Mouse (Mus musculus) lung, embryonic 14.5 days (tissue): ENCODE results near the gene Clpsl2. TPM values are rescaled to one million over a fixed set of nuclear protein-coding genes. Genes with fewer than 3 reads are reported as not detected.
A peak's percentile ranks its signal among the peaks of the same experiment; 100 is the strongest.

ENCODE experiments used
- ATAC-seq: fragments of 200-750 bp; cut with Nextera tagmentation; 2 replicates; pipeline ENCODE4 v1.8.0; 2017; ENCODE audit warnings: mild to moderate bottlenecking, moderate TSS enrichment, moderate library complexity; ENCODE audit not compliant: insufficient read depth
- DNase-seq: peaks from one replicate; pipeline ENCODE4 v3.0.0-alpha.2; 2015
- H3K27ac ChIP-seq: fragments of 300-500 bp; sonication (generic); 2 replicates; pipeline ENCODE4 v1.5.1; 2014; ENCODE audit warnings: low read depth, mild to moderate bottlenecking, moderate library complexity
- H3K27me3 ChIP-seq: fragments of 300-500 bp; sonication (generic); 2 replicates; pipeline ENCODE4 v1.6.1; 2014; ENCODE audit warnings: low read length, control low read depth; ENCODE audit not compliant: insufficient read depth
- H3K36me3 ChIP-seq: fragments of 300-500 bp; sonication (generic); 2 replicates; pipeline ENCODE4 v1.6.1; 2014; ENCODE audit warnings: control low read depth; ENCODE audit not compliant: insufficient read depth
- H3K4me1 ChIP-seq: fragments of 300-500 bp; sonication (generic); 2 replicates; pipeline ENCODE4 v1.6.1; 2014; ENCODE audit warnings: antibody characterized with exemption, control low read depth; ENCODE audit not compliant: insufficient read depth
- H3K4me2 ChIP-seq: fragments of 300-500 bp; sonication (generic); 2 replicates; pipeline ENCODE4 v1.6.1; 2014; ENCODE audit warnings: mild to moderate bottlenecking
- H3K4me3 ChIP-seq: fragments of 300-500 bp; sonication (generic); 2 replicates; pipeline ENCODE4 v1.5.1; 2014; ENCODE audit warnings: low read depth, low read length
- H3K9ac ChIP-seq: fragments of 300-500 bp; sonication (generic); 2 replicates; pipeline ENCODE4 v1.6.1; 2014
- H3K9me3 ChIP-seq: fragments of 300-500 bp; sonication (generic); 2 replicates; pipeline ENCODE4 v1.6.1; 2016; ENCODE audit warnings: low read depth, low read length, control low read depth
- CTCF ChIP-seq: IDR thresholded peaks from 2 replicates; pipeline ENCODE4 v1.5.1; 2016; ENCODE audit warnings: antibody characterized with exemption, low read depth
- WGBS: fragments of 180-500 bp; shearing (Covaris S2); extraction: QIAGEN DNeasy Blood & Tissue Kit; methylation state at CpG from one replicate; pipeline ENCODE4 v1.1.7; 2014; 5-methylcytosine and 5-hydroxymethylcytosine counted together
- polyA plus RNA-seq: library from polyadenylated mRNA; unstranded; fragments of >200 nt; fragmentation: Nextera tagmentation; extraction: Ambion mirVana; gene quantifications from 2 replicates; pipeline ENCODE4 v1.2.1, GENCODE M21; 2014

Clpsl2 gene
- polyA plus RNA-seq, 1 experiment from 2014 or later = not detected

DNA sequence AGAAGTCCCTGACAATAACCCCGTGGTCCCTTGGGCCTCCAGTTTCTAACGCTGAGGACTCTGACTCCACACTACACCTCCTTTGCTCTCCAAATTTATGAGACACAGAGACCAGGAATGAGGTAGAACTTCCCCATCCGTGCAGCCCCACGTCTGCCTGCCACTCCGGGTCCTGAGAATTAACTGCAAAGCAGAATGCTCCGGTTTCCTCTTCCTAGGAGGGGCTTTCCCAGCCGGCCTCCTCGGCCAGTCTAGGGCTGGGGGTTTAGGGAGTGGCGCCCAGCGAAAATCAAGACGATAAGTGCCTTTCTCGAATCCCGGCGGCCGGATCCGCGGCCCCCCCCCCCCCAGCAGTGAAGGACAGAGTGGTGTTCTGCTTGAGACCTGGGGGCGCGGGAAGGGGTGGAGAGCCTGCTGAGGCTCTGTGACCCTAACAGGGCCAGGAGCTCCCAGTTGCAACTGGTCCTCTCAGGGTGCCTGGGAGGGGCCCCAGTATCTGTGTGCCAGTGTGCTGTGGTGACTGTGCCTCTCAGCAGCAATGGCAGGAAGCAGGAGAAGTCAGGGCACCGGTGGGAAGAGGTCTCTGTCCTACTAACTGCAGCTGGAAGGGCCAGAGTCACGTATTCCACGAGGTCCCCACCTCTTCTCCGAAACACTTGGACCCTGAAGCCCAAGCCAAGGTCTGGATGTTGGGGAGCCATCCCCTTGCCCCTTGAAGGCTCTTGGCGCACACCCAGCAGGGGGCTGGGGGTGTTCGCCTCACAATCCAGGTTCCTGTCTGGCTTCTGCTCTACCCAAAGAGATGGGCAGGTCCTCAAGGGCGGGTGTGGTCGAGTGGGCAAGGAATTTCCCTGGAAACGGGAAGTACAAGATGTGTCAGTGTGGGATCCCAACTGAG is 38.5 kb upstream of the Clpsl2 start:
- Histone ChIP-seq H3K4me1 (peaks cover 18% of the 10 kb centered on the region), H3K4me3 (0 out of 2 replicates have a peak overlapping the region, but pooled peaks have one; percentile 5), H3K9ac (peak overlapping the region; percentile 24; the same call in 1 of the 2 replicates), H3K27me3 (no peaks in the 10 kb centered on the region), H3K4me2 (peak overlapping the region; percentile 49), H3K27ac (0 out of 2 replicates have a peak overlapping the region, but pooled peaks have one; percentile 5), H3K9me3 (no peaks in the 10 kb centered on the region), H3K36me3 (no peaks in the 10 kb centered on the region)
- TF ChIP-seq CTCF = no peak
- peak; percentile 37 for DNase-seq
- WGBS = 4% methylated on average over 28 of the region's 28 CpGs
- ATAC-seq = no peak

DNA sequence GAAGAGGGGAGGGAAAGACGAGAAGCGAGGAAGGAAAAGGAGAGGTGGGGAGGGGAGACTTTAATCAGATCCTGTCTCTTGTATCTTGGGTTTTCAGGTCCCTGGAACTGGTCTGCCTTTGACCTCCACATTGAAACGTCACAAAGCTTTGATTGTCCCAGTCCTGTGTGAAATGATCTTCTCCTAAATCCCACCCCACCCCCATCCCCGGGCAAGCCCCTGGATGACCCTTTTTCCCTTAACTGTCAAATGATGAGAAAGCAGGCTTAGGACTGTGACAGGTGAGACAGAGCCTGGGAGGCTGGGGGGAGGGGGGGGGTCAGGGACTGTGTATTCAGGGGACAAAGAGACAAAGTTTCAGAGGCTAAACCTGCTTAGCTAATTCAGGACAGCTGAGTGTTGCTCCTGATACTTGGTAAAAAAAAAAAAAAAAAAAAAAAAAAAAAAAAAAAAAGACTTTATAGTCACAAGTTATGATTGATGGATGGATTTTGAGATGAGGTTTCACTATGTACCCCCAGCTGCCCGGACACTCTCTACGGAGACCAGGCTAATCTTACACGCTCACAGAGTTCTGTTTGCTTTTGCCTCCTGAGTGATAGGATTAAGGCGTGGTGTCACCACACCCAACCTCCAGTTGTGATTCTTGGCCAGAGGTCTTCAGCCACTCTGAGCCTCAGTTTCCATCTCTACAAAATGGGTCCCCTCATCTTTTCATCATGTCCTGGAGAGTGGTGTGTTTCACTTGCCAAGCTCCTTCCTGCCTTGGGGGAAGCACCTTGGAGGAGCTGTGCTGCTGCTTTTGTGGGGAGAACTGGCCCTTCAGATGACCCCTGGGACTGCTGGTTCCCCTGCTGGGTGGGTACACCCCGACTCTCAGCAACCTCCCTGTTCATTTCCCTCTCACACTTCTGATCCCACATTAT is 37.3 kb upstream of the Clpsl2 start:
- Histone ChIP-seq H3K36me3 (no peaks in the 10 kb centered on the region), H3K9me3 (no peaks in the 10 kb centered on the region), H3K4me2 (no peak overlapping the region), H3K4me3 (no peak overlapping the region), H3K9ac (no peak overlapping the region), H3K4me1 (peaks cover 18% of the 10 kb centered on the region), H3K27me3 (no peaks in the 10 kb centered on the region), H3K27ac (no peak overlapping the region)
- DNase-seq (no peak), ATAC-seq (no peak)
- 31% methylated on average over 9 of the region's 9 CpGs for WGBS
- no peak for TF ChIP-seq CTCF

DNA sequence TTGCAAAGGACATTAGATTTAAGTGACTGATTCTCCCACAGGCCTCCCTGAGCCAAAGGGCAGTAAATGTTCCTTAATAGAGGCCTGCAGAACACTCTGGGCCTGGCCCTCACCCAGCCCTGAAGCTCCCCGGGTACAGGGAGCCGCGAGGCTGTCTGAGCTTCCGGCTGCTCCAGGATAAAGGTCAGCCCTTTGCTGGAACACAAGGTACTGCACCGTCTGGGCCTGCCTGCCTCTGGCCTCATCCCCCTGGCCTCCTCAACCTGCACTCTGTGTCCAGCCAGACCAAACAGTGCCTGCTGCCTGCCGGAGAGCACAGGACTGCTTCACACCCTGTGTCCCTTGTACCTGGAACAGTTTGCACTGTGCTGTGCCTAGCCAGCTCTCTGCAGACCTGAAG is 36.5 kb upstream of the Clpsl2 start:
- no peak for TF ChIP-seq CTCF

DNA sequence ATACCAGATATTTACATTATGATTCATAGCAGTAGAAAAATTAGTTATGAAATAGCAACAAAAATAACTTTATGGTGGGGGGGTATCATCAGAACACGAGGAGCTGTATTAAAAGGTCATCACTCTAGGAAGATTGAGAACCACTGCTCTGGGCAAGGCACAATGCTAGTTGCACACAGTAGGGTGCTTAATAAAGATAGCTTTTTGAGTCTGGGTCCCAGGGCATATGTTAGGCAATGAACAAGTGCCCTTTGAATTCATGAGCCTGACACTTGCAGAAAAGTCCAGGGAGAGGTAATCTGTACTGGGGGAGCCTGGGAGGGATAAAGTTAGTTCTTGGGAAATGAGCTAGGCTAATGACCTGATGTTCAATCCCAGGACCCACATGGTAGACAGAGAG is 35.9 kb upstream of the Clpsl2 start:
- DNase-seq = no peak
- Histone ChIP-seq H3K27me3 (no peaks in the 10 kb centered on the region), H3K36me3 (no peaks in the 10 kb centered on the region), H3K4me3 (no peak overlapping the region), H3K4me1 (peaks cover 13% of the 10 kb centered on the region), H3K9ac (no peak overlapping the region), H3K9me3 (no peaks in the 10 kb centered on the region), H3K27ac (no peak overlapping the region), H3K4me2 (no peak overlapping the region)
- ATAC-seq = no peak
- no peak for TF ChIP-seq CTCF
- WGBS = 44% methylated on average over 1 of the region's 1 CpGs

More for the DNA sequence above, 36.5 kb upstream of the Clpsl2 start:
- H3K27ac ChIP-seq = no peak overlapping the region
- no peaks in the 10 kb centered on the region for H3K36me3 ChIP-seq
- ATAC-seq (no peak), DNase-seq (no peak)
- 30% methylated on average over 6 of the region's 6 CpGs for WGBS
- H3K4me3 ChIP-seq = no peak overlapping the region
- no peak overlapping the region for H3K4me2 ChIP-seq
- H3K9me3 ChIP-seq = no peaks in the 10 kb centered on the region
- peaks cover 12% of the 10 kb centered on the region for H3K4me1 ChIP-seq
- no peak overlapping the region for H3K9ac ChIP-seq
- H3K27me3 ChIP-seq = no peaks in the 10 kb centered on the region

DNA sequence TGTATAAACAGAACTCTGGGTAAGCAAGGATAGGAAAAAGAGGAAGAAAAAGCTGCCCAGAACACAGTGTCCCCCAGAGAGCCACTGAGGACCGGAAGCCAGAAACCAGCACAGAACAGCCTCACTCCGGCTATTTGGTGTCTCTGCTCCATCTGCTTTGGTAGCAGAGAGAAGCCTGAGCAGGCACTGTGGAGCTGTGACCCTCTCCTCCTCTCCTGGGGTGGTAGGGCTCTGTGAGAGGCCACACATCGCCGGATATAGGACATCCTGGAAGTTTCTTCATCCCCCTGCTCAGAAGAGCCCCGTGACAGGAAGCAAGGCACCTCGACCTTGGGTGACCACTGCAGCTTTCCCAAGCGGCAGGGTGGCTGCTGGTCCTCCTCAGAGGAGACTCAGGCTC is 35.4 kb upstream of the Clpsl2 start:
- WGBS = 50% methylated on average over 7 of the region's 7 CpGs
- H3K27me3 ChIP-seq = no peaks in the 10 kb centered on the region
- no peaks in the 10 kb centered on the region for H3K9me3 ChIP-seq
- no peak overlapping the region for H3K4me3 ChIP-seq
- no peak for ATAC-seq
- H3K36me3 ChIP-seq = no peaks in the 10 kb centered on the region
- DNase-seq = peak; percentile 17
- no peak for TF ChIP-seq CTCF
- peaks cover 14% of the 10 kb centered on the region for H3K4me1 ChIP-seq
- H3K4me2 ChIP-seq = no peak overlapping the region
- no peak overlapping the region for H3K27ac ChIP-seq
- no peak overlapping the region for H3K9ac ChIP-seq

DNA sequence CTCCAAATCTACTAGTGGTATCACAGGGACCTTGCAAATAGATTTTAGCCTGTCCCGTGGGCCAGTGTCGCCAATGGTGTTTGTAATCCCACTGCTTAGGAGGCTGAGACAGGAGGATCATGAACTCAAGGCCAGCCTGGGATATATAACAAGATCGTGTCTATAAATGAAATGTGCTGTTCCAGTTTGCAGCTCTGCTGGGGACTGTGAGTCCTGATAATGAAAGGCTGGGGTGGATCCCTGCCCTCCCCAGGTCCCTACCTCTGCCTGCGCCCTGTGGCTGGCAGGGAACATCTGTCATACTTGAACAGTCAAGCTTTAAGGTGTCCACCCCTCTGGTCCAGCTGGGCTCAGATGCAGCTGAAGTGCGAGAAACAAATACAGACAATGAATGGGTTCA is 34.7 kb upstream of the Clpsl2 start:
- H3K4me2 ChIP-seq = no peak overlapping the region
- no peak for TF ChIP-seq CTCF
- no peaks in the 10 kb centered on the region for H3K27me3 ChIP-seq
- no peaks in the 10 kb centered on the region for H3K36me3 ChIP-seq
- no peak overlapping the region for H3K4me3 ChIP-seq
- H3K4me1 ChIP-seq = peaks cover 14% of the 10 kb centered on the region
- H3K9ac ChIP-seq = no peak overlapping the region
- ATAC-seq (no peak), DNase-seq (no peak)
- no peak overlapping the region for H3K27ac ChIP-seq
- no peaks in the 10 kb centered on the region for H3K9me3 ChIP-seq
- 56% methylated on average over 5 of the region's 5 CpGs for WGBS
